Mouse (Mus musculus) erythroblast, embryonic 14.5 days (primary cell): ENCODE results near the gene Mrpl20. TPM values are rescaled to one million over a fixed set of nuclear protein-coding genes. Genes with fewer than 3 reads are reported as not detected.

ENCODE experiments used
- H3K27me3 ChIP-seq: 2 replicates; pipeline ENCODE4 v1.6.1; 2012; ENCODE audit warnings: inconsistent platforms; ENCODE audit not compliant: control insufficient read depth
- H3K36me3 ChIP-seq: 2 replicates; pipeline ENCODE4 v1.6.1; 2012; ENCODE audit warnings: mild to moderate bottlenecking, inconsistent platforms; ENCODE audit not compliant: control insufficient read depth
- H3K4me1 ChIP-seq: 2 replicates; pipeline ENCODE4 v1.6.1; 2012; ENCODE audit warnings: inconsistent platforms; ENCODE audit not compliant: control insufficient read depth
- H3K4me3 ChIP-seq: replicated peaks from 2 replicates; pipeline ENCODE3; 2012; ENCODE audit warnings: moderate library complexity, mild to moderate bottlenecking, inconsistent platforms
- H3K9me3 ChIP-seq: 2 replicates; pipeline ENCODE4 v1.6.1; 2012; ENCODE audit warnings: low read length, inconsistent platforms, mixed read lengths; ENCODE audit not compliant: control insufficient read depth
- GATA1 ChIP-seq: IDR thresholded peaks from 2 replicates; pipeline ENCODE4 v1.6.1; 2012; ENCODE audit warnings: low read length, inconsistent platforms, mixed read lengths
- TAL1 ChIP-seq: IDR thresholded peaks from 3 replicates; pipeline ENCODE4 v1.6.1; 2012; ENCODE audit warnings: low read length, inconsistent platforms, mixed read lengths
- polyA plus RNA-seq: library from polyadenylated mRNA; stranded (reverse); fragments of >175 nt; gene quantifications from 2 replicates; pipeline ENCODE4 v1.2.3, GENCODE M21; 2012

The Mrpl20 gene
- polyA plus RNA-seq, 1 experiment, result 2.3 TPM

GRCm38 (mm10) chr4:155817533-155817932 lies 14.9 kb downstream of the Mrpl20 start:
- no peaks in the 10 kb centered on the region for H3K27me3 ChIP-seq
- peaks cover 25% of the 10 kb centered on the region for H3K4me1 ChIP-seq
- H3K9me3 ChIP-seq, result no peaks in the 10 kb centered on the region
- no peak overlapping the region for H3K4me3 ChIP-seq
- H3K36me3 ChIP-seq, result peaks cover 94% of the 10 kb centered on the region
- TF ChIP-seq TAL1, result no peak
- TF ChIP-seq GATA1, result no peak

DNA sequence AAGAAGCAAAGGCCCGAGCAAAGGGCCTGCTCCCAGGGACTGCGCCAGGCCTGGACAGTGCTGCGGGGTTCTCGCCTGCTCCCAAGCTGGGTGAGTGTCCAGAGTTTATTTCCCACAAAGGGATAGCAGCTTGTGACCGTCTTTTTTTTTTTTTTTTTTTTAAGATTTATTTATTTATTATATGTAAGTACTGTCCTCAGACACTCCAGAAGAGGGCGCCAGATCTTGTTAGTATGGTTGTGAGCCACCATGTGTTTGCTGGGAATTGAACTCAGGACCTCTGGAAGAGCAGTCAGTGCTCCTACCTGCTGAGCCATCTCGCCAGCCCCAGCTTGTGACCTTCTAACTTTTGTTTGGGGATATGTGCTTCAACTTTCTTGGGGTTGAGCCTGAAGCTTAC lies 18.3 kb downstream of the Mrpl20 start:
- Histone ChIP-seq H3K27me3 (no peaks in the 10 kb centered on the region), H3K36me3 (peaks cover 99% of the 10 kb centered on the region), H3K4me3 (no peak overlapping the region), H3K9me3 (no peaks in the 10 kb centered on the region), H3K4me1 (peaks cover 7% of the 10 kb centered on the region)
- TF ChIP-seq TAL1, result no peak
- no peak for TF ChIP-seq GATA1

- H3K9me3 ChIP-seq, result no peaks in the 10 kb centered on the region
- peaks cover 7% of the 10 kb centered on the region for H3K4me1 ChIP-seq
- TF ChIP-seq TAL1, result no peak
- TF ChIP-seq GATA1, result no peak
- no peak overlapping the region for H3K4me3 ChIP-seq
- peaks cover 98% of the 10 kb centered on the region for H3K36me3 ChIP-seq
- H3K27me3 ChIP-seq, result no peaks in the 10 kb centered on the region
These were observed 20.8 kb downstream of the Mrpl20 start for GRCm38 (mm10) chr4:155823443-155823842.

DNA sequence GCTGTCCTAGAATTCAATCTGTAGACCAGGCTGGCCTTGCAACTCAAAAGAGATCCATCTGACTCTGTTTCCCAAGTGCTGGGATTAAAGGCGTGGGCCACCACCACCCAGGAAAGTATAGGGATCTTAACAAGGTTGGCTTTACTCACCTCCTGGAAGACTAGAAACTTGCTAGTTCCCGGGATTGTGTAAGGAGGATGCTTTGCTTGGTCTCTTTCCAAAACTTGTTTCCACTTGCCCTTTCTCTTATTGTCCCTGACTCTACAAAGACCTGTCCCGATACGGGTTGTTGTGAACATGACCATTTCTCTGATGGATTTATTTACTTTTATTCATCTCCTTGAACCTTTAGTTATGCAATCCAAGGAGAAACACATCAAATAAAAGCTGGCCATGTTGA lies 27.2 kb downstream of the Mrpl20 start:
- H3K4me3 ChIP-seq, result no peak overlapping the region
- H3K27me3 ChIP-seq, result no peaks in the 10 kb centered on the region
- peaks cover 66% of the 10 kb centered on the region for H3K36me3 ChIP-seq
- TF ChIP-seq GATA1 (no peak), TAL1 (no peak)
- no peaks in the 10 kb centered on the region for H3K9me3 ChIP-seq
- peaks cover 37% of the 10 kb centered on the region for H3K4me1 ChIP-seq

DNA sequence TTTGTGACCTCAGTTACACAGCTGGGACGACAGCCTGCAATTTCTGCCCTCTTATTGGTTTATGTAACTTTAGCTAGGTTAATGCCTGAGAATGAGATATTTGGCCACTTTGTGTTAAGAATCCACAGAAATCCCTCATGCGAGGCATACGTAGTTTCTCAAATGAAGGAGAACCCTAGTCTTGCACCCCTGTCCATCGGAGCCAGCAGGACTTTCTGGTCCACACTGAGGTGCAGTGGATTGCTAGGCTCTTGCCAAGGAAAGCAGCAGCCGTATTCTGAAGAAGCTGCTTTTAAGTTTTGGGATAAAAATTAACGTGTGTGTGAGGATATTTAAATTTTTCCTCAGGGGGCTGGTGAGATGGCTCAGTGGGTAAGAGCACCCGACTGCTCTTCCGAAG lies 27.9 kb downstream of the Mrpl20 start:
- Histone ChIP-seq H3K36me3 (peaks cover 58% of the 10 kb centered on the region), H3K4me1 (peaks cover 37% of the 10 kb centered on the region), H3K9me3 (no peaks in the 10 kb centered on the region), H3K27me3 (no peaks in the 10 kb centered on the region), H3K4me3 (peak overlapping the region; percentile 65)
- TF ChIP-seq GATA1 (no peak), TAL1 (no peak)

GRCm38 (mm10) chr4:155831205-155831766 lies 28.6 kb downstream of the Mrpl20 start, which contains the start of gene Aurkaip1:
Gene Aurkaip1, plus strand, starts transcription at chr4:155831272.
- no peaks in the 10 kb centered on the region for H3K9me3 ChIP-seq
- peak within 1 kb of the TSS; percentile 65 for H3K4me3 ChIP-seq
- peaks cover 51% of the 10 kb centered on the region for H3K36me3 ChIP-seq
- no peaks in the 10 kb centered on the region for H3K27me3 ChIP-seq
- H3K4me1 ChIP-seq, result peaks cover 37% of the 10 kb centered on the region
- TF ChIP-seq TAL1 (no peak), GATA1 (no peak)

DNA sequence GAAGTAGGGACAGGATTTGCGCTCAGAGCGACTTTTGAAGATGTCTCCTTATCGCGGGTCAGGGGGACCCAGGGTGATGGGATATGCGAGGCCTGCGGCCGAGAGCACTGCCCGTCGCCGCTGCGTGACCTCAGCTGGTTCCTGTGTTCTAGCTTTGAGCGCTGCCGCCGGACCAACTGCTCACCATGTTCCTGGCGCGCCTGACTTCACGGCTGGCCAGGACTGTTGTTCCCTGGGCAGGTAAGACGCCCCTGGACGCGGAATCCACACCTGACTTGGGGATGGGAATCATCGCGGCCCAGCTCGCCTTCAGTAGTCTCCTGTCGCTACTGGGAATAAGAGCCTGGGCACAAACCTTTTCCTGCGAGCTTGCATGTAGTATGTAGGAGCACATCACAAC lies 29.2 kb downstream of the Mrpl20 start:
- H3K27me3 ChIP-seq, result no peaks in the 10 kb centered on the region
- H3K9me3 ChIP-seq, result no peaks in the 10 kb centered on the region
- peak overlapping the region; percentile 65 for H3K4me3 ChIP-seq
- peaks cover 37% of the 10 kb centered on the region for H3K4me1 ChIP-seq
- TF ChIP-seq TAL1 (no peak), GATA1 (no peak)
- H3K36me3 ChIP-seq, result peaks cover 46% of the 10 kb centered on the region

DNA sequence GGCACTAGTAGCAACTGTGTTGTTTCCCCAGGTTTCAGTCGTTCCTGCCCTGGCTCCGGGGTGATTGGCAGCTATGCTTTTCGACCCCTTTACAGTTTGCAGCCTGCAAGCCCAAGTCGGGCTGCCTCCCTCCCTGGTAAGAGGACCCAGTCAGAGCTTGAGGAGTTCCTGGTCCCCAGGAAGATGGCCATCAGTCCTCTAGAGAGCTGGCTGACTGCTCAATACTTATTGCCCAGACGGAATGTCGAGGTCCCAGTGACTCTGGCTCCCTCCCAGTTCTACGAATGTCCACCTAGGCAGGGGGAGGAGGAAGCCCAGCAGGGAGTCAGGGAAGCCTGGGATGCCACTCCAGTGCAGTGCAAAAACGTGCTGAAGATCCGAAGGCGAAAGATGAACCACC lies 29.6 kb downstream of the Mrpl20 start:
- Histone ChIP-seq H3K9me3 (no peaks in the 10 kb centered on the region), H3K4me3 (peak overlapping the region; percentile 65), H3K27me3 (no peaks in the 10 kb centered on the region), H3K4me1 (peaks cover 37% of the 10 kb centered on the region), H3K36me3 (peaks cover 41% of the 10 kb centered on the region)
- TF ChIP-seq GATA1 (no peak), TAL1 (no peak)

DNA sequence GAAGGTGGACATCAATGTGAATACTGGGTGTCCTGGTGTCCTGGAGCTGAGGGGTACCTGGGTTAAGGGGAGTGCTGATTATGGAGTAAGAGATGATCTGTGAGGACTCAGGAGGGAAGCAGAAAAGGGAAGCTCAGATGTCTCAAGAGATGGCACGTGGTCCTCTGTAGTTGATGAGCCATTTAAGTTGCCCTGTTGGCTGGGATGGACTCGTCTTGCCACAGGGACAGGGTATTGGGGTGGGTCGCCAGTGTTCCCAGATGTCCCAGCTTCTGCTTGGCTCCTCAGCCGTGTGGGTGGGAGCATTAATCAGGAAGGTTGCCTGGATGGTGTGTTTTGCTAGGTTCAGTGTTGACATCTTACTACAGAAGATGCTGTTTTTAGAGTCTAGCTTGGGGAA lies 30.6 kb downstream of the Mrpl20 start:
- H3K9me3 ChIP-seq, result no peaks in the 10 kb centered on the region
- peaks cover 6% of the 10 kb centered on the region for H3K27me3 ChIP-seq
- H3K4me3 ChIP-seq, result peak overlapping the region; percentile 65
- H3K4me1 ChIP-seq, result peaks cover 37% of the 10 kb centered on the region
- no peak for TF ChIP-seq GATA1
- no peak for TF ChIP-seq TAL1
- peaks cover 34% of the 10 kb centered on the region for H3K36me3 ChIP-seq

- Histone ChIP-seq H3K4me1 (peaks cover 37% of the 10 kb centered on the region), H3K36me3 (peaks cover 30% of the 10 kb centered on the region), H3K9me3 (no peaks in the 10 kb centered on the region), H3K27me3 (peaks cover 8% of the 10 kb centered on the region), H3K4me3 (no peak overlapping the region)
- TF ChIP-seq GATA1, result no peak
These were observed 31.2 kb downstream of the Mrpl20 start for GRCm38 (mm10) chr4:155833836-155834235.
